Mouse (Mus musculus) heart, postnatal 0 days (tissue): ENCODE data around the gene Edem2. TPM values are rescaled to one million over a fixed set of nuclear protein-coding genes. Genes with fewer than 3 reads are reported as not detected.
A peak's percentile ranks its signal among the peaks of the same experiment; 100 is the strongest.

ENCODE experiments used
- ATAC-seq: fragments of 200-750 bp; cut with Nextera tagmentation; 2 replicates; pipeline ENCODE4 v1.8.0; 2017; ENCODE audit warnings: low read depth, moderate number of reproducible peaks, moderate library complexity; ENCODE audit not compliant: insufficient read depth
- DNase-seq: peaks from one replicate; pipeline ENCODE4 v3.0.0-alpha.2; 2016; ENCODE audit warnings: low spot score
- H3K27ac ChIP-seq: fragments of 300-500 bp; sonication (generic); 2 replicates; pipeline ENCODE4 v1.5.1; 2014; ENCODE audit warnings: low read depth, mild to moderate bottlenecking
- H3K27me3 ChIP-seq: fragments of 300-500 bp; sonication (generic); 2 replicates; pipeline ENCODE4 v1.6.1; 2014; ENCODE audit warnings: low read length, mixed read lengths; ENCODE audit not compliant: control insufficient read depth, insufficient read depth
- H3K36me3 ChIP-seq: fragments of 300-500 bp; sonication (generic); replicated peaks from 2 replicates; pipeline ENCODE4 v1.6.1; 2014; ENCODE audit warnings: low read length, mixed read lengths; ENCODE audit not compliant: control insufficient read depth, insufficient read depth
- H3K4me1 ChIP-seq: fragments of 300-500 bp; sonication (generic); 2 replicates; pipeline ENCODE4 v1.6.1; 2014; ENCODE audit warnings: antibody characterized with exemption; ENCODE audit not compliant: control insufficient read depth, insufficient read depth
- H3K4me2 ChIP-seq: fragments of 300-500 bp; sonication (generic); 2 replicates; pipeline ENCODE4 v1.6.1; 2014; ENCODE audit warnings: low read depth, mild to moderate bottlenecking, low read length, moderate library complexity
- H3K4me3 ChIP-seq: fragments of 300-500 bp; sonication (generic); 2 replicates; pipeline ENCODE4 v1.5.1; 2014; ENCODE audit warnings: low read depth, low read length
- H3K9ac ChIP-seq: fragments of 300-500 bp; sonication (generic); replicated peaks from 2 replicates; pipeline ENCODE4 v1.6.1; 2014; ENCODE audit warnings: low read depth, low read length, mixed read lengths
- H3K9me3 ChIP-seq: fragments of 300-500 bp; sonication (generic); replicated peaks from 2 replicates; pipeline ENCODE4 v1.6.1; 2016; ENCODE audit warnings: low read length; ENCODE audit not compliant: control insufficient read depth
- CTCF ChIP-seq: IDR thresholded peaks from 2 replicates; pipeline ENCODE4 v1.5.1; 2016; ENCODE audit warnings: antibody characterized with exemption, control low read depth, low read depth
- EP300 ChIP-seq: IDR thresholded peaks from 2 replicates; pipeline ENCODE4 v1.6.1; 2016; ENCODE audit warnings: antibody characterized with exemption, low read depth
- WGBS: fragments of 180-500 bp; shearing (Covaris S2); extraction: QIAGEN DNeasy Blood & Tissue Kit; methylation state at CpG from one replicate; pipeline ENCODE4 v1.1.7; 2014; 5-methylcytosine and 5-hydroxymethylcytosine counted together
- polyA plus RNA-seq: library from polyadenylated mRNA; unstranded; fragments of >200 nt; fragmentation: Nextera tagmentation; extraction: Ambion mirVana; gene quantifications from 2 replicates; pipeline ENCODE4 v1.2.1, GENCODE M21; 2015
- total RNA-seq: library from RNA; depleted of rRNA; stranded (reverse); fragments of >200 nt; gene quantifications from 2 replicates; pipeline ENCODE4 v1.2.3, GENCODE M21; 2014; ENCODE audit warnings: low replicate concordance

The Edem2 gene
- total and polyA plus RNA-seq, 2 experiments from 2014 or later = 9.7 to 14.8 TPM

DNA sequence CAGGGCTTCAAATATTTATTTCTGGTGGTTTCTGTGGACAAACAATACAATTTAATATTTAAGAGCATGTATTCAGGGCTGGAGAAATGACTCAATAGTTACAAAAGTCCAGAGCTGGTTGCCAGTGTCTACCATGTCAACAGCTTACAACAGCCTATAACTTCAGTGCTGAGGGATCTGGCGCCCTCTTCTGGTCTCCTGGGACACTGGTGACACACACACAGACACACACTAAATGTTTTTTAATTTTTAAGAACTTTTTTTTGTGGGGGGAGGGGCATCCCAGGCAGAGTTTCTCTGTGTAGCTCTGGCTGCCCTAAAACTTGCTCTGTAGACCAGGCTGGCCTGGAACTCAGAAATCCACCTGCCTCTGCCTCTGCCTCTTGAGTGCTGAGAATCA lies 26.5 kb upstream of the Edem2 start:
- ATAC-seq = no peak
- H3K9ac ChIP-seq = no peak overlapping the region
- TF ChIP-seq EP300 = no peak
- TF ChIP-seq CTCF = peak; percentile 53

GRCm38 (mm10) chr2:155751014-155751786 lies 21.9 kb upstream of the Edem2 start, which contains the start of gene Procr:
Gene Procr, plus strand, starts transcription at chr2:155751117.
- Histone ChIP-seq H3K4me3 (peak within 1 kb of the TSS; percentile 31), H3K9ac (0 out of 2 replicates have a peak within 1 kb of the TSS, but pooled peaks have one; percentile 3), H3K9me3 (no peaks in the 10 kb centered on the region), H3K4me1 (no peaks in the 10 kb centered on the region), H3K27ac (no peak within 1 kb of the TSS), H3K4me2 (peak within 1 kb of the TSS; percentile 60), H3K27me3 (peaks cover 7% of the 10 kb centered on the region; the same call in 1 of the 2 replicates), H3K36me3 (no peaks in the 10 kb centered on the region)
- 2% methylated on average over 25 of the region's 25 CpGs for WGBS
- peak; percentile 83 for ATAC-seq
- peak; percentile 71 for DNase-seq
- TF ChIP-seq CTCF = no peak

More for the DNA sequence above, 26.5 kb upstream of the Edem2 start:
- H3K4me3 ChIP-seq = no peak overlapping the region
- no peaks in the 10 kb centered on the region for H3K9me3 ChIP-seq
- no peaks in the 10 kb centered on the region for H3K36me3 ChIP-seq
- DNase-seq = peak; percentile 18
- no peak overlapping the region for H3K27ac ChIP-seq
- H3K4me1 ChIP-seq = no peaks in the 10 kb centered on the region
- H3K27me3 ChIP-seq = peaks cover 7% of the 10 kb centered on the region; the same call in 1 of the 2 replicates
- H3K4me2 ChIP-seq = no peak overlapping the region
- WGBS = 8% methylated on average over 1 of the region's 1 CpGs

- ATAC-seq (no peak), DNase-seq (no peak)
- H3K4me3 ChIP-seq = no peak overlapping the region
- no peaks in the 10 kb centered on the region for H3K36me3 ChIP-seq
- no peak overlapping the region for H3K27ac ChIP-seq
- no peaks in the 10 kb centered on the region for H3K9me3 ChIP-seq
- 86% methylated on average over 4 of the region's 4 CpGs for WGBS
- TF ChIP-seq EP300 (no peak), CTCF (no peak)
- no peaks in the 10 kb centered on the region for H3K4me1 ChIP-seq
- peaks cover 7% of the 10 kb centered on the region; the same call in 1 of the 2 replicates for H3K27me3 ChIP-seq
- H3K4me2 ChIP-seq = no peak overlapping the region
- no peak overlapping the region for H3K9ac ChIP-seq
Observed at GRCm38 (mm10) chr2:155749394-155749793, 20.1 kb upstream of the Edem2 start.

DNA sequence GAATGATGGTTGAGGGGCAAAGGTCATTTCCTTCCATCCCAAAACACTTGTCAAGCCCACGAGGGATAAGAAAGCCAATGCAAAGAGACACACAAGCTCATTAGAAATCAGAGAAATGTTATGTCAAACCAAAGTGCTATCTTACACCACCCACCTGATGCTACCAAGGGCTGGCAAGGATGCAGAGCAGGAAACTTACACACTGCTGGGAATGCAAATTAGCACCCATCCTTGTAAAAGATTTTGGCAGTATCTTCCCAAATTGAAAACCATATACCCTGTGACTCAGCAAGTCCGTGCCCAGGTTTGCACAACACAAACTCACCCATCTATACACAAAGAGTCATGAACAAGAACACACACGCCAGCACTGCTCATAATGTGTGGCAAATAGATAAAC lies 16.2 kb upstream of the Edem2 start:
- Histone ChIP-seq H3K4me1 (peaks cover 16% of the 10 kb centered on the region), H3K27ac (no peak overlapping the region), H3K4me3 (no peak overlapping the region), H3K9me3 (no peaks in the 10 kb centered on the region), H3K9ac (no peak overlapping the region), H3K27me3 (no peaks in the 10 kb centered on the region), H3K36me3 (no peaks in the 10 kb centered on the region), H3K4me2 (no peak overlapping the region)
- ATAC-seq (no peak), DNase-seq (no peak)
- no peak for TF ChIP-seq EP300
- no peak for TF ChIP-seq CTCF
- 59% methylated on average over 3 of the region's 3 CpGs for WGBS

DNA sequence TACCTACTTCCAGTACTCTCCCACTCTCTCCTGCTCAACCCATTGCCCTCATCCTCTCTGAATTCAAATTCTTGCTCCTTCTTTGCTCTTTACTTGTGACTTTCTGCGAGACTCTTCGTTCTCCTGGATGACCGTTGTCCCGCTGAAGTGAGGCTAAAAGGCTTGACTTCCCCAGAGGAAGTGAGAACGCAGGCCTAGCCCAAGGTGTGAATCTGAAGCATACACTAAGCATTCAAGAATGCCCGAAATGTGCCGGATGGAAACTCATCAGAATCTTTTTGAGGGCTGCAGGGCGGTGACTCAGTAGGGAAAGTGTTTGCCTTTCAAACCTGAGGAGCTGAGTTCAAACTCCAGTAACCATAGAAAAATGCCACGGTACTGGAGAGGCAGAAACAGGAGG lies 14.1 kb upstream of the Edem2 start:
- no peak overlapping the region for H3K4me2 ChIP-seq
- peaks cover 16% of the 10 kb centered on the region for H3K4me1 ChIP-seq
- 72% methylated on average over 9 of the region's 9 CpGs for WGBS
- no peak for TF ChIP-seq CTCF
- no peak overlapping the region for H3K9ac ChIP-seq
- no peak overlapping the region for H3K4me3 ChIP-seq
- DNase-seq = no peak
- no peaks in the 10 kb centered on the region for H3K36me3 ChIP-seq
- ATAC-seq = no peak
- H3K27me3 ChIP-seq = no peaks in the 10 kb centered on the region
- no peaks in the 10 kb centered on the region for H3K9me3 ChIP-seq
- 0 out of 2 replicates have a peak overlapping the region, but pooled peaks have one; percentile 5 for H3K27ac ChIP-seq
